Mouse (Mus musculus): ENCODE results near the gene Sprr2a1.
"Not testable (repeated sequence)": the region's sequence is repeated elsewhere in the genome, so short reads cannot be mapped to it uniquely, and the experiment has no call there.

- not testable (repeated sequence) for TF ChIP-seq CTCF (IDR thresholded peaks at IDR 0.05; ENCODE audit: extremely low read depth, insufficient read length, insufficient replicate concordance, low read depth, low read length); POLR2A (IDR thresholded peaks at IDR 0.05; ENCODE audit: low read depth, low read length)
Measured at GRCm38 (mm10) chr3:92236463-92237189, 21.0 kb downstream of the Sprr2a1 start.

All from small intestine, adult 2 months (tissue).